ENCODE assay signal across 10 mouse cellular contexts in genomic region chr2:164964242-164964894, GRCm38 (mm10). TPM values are rescaled to one million over a fixed set of nuclear protein-coding genes. Genes with fewer than 3 reads are reported as not detected.
DNase-seq lines count a peak whose midpoint lies in the region; ATAC-seq lines count a peak whose summit lies in the region.
"Had no signal": no experiment of that assay in that cellular context is flagged by ENCODE, and none has a peak within 500 bp of the region (broad histone marks: within the 10 kb centered on the region; RNA-seq: fewer than 3 reads in every experiment).

No protein-coding gene starts in this region.

- H3K9ac ChIP-seq in forebrain, embryonic 13.5 days = no peak overlapping the region
- H3K9ac ChIP-seq in midbrain, embryonic 15.5 days = peak overlapping the region; percentile 2; the same call in 1 of the 2 replicates
- H3K9ac ChIP-seq: heart, embryonic 13.5 days had no signal

- no peaks in the 10 kb centered on the region for H3K36me3 ChIP-seq in forebrain, embryonic 13.5 days (ENCODE audit: poor library complexity, severe bottlenecking)
- H3K36me3 ChIP-seq in midbrain, embryonic 15.5 days (replicated peaks) = no peaks in the 10 kb centered on the region
- H3K36me3 ChIP-seq: heart, embryonic 13.5 days had no signal

- no peak overlapping the region for H3K4me3 ChIP-seq in forebrain, embryonic 13.5 days
- H3K4me3 ChIP-seq in midbrain, embryonic 15.5 days = peak overlapping the region; percentile 16
- H3K4me3 ChIP-seq: heart, embryonic 13.5 days had no signal

- H3K9me3 ChIP-seq in forebrain, embryonic 13.5 days (replicated peaks) = no peaks in the 10 kb centered on the region
- no peaks in the 10 kb centered on the region for H3K9me3 ChIP-seq in midbrain, embryonic 15.5 days
- H3K9me3 ChIP-seq: heart, embryonic 13.5 days had no signal

- H3K4me1 ChIP-seq in forebrain, embryonic 13.5 days = peaks cover 63% of the 10 kb centered on the region
- H3K4me1 ChIP-seq in midbrain, embryonic 15.5 days = peaks cover 78% of the 10 kb centered on the region

- H3K27me3 ChIP-seq in forebrain, embryonic 13.5 days = peaks cover 39% of the 10 kb centered on the region
- H3K27me3 ChIP-seq in midbrain, embryonic 15.5 days (replicated peaks) = 0 out of 2 replicates have a peak, but pooled peaks cover 4% of the 10 kb centered on the region

- H3K4me2 ChIP-seq in forebrain, embryonic 13.5 days = peak overlapping the region; percentile 40
- H3K4me2 ChIP-seq in midbrain, embryonic 15.5 days = peak overlapping the region; percentile 44
- H3K4me2 ChIP-seq: heart, embryonic 13.5 days had no signal

- DNase-seq in brain, embryonic 18.5 days (ENCODE audit: low read depth, low spot score) = peak; percentile 76
- DNase-seq in layer of hippocampus, adult 9-11 months = peak; percentile 81
- no peak for DNase-seq in MN1 (ENCODE audit: low spot score)
- no peak for DNase-seq in adipocyte (ENCODE audit: low spot score)
- DNase-seq in thymus, postnatal 4 days = no peak
- DNase-seq: adrenal gland, postnatal 14 days; kidney, adult 18-20 months had no signal

- WGBS in forebrain, embryonic 13.5 days = 19% methylated on average over 9 of the region's 9 CpGs
- WGBS in midbrain, embryonic 15.5 days = 10% methylated on average over 9 of the region's 9 CpGs

- H3K27ac ChIP-seq in forebrain, embryonic 13.5 days = peak overlapping the region; percentile 73
- H3K27ac ChIP-seq in midbrain, embryonic 15.5 days = peak overlapping the region; percentile 89
- H3K27ac ChIP-seq: heart, embryonic 13.5 days had no signal

- peak; percentile 65 for ATAC-seq in forebrain, embryonic 13.5 days
- peak; percentile 71 for ATAC-seq in midbrain, embryonic 15.5 days (replicated peaks)

RNA-seq across cellular contexts. Expression of gene Slc12a5, which starts 3.8 kb away (rescaled TPM):
- polyA plus RNA-seq in forebrain, embryonic 13.5 days (2015; fragmentation: Nextera tagmentation; extraction: Ambion mirVana) = 5.7 and 8.8 TPM in 2 replicates
- 63.8 and 64.0 TPM in 2 replicates for polyA plus RNA-seq in midbrain, embryonic 15.5 days (2015; fragmentation: Nextera tagmentation; extraction: Ambion mirVana)

RNA-seq across cellular contexts. Expression of gene Mmp9, which starts 23.8 kb away (rescaled TPM):
- 8.6 and 10.6 TPM in 2 replicates for polyA plus RNA-seq in forebrain, embryonic 13.5 days (2015; fragmentation: Nextera tagmentation; extraction: Ambion mirVana)
- 28.9 and 34.3 TPM in 2 replicates for polyA plus RNA-seq in midbrain, embryonic 15.5 days (2015; fragmentation: Nextera tagmentation; extraction: Ambion mirVana)

RNA-seq across cellular contexts. Expression of gene Zfp335, which starts 52.8 kb away (rescaled TPM):
- 12.2 and 15.1 TPM in 2 replicates for polyA plus RNA-seq in forebrain, embryonic 13.5 days (2015; fragmentation: Nextera tagmentation; extraction: Ambion mirVana)
- polyA plus RNA-seq in midbrain, embryonic 15.5 days (2015; fragmentation: Nextera tagmentation; extraction: Ambion mirVana) = 17.8 and 18.9 TPM in 2 replicates

Comparison
In these comparisons a context has a peak if more than half of its experiments do, and no peak if none do; other contexts are left out.
1. DNase-seq: peak in brain, embryonic 18.5 days (single experiment) and layer of hippocampus, adult 9-11 months (single experiment); none in MN1 (single experiment), adipocyte (single experiment) and thymus, postnatal 4 days (single experiment).